Mouse (Mus musculus) cerebellum, adult 2 months (tissue): ENCODE measurements around the gene Arid4a. TPM values are rescaled to one million over a fixed set of nuclear protein-coding genes. Genes with fewer than 3 reads are reported as not detected.

Source experiments
- DNase-seq, 2 experiments: peaks; one replicate each; pipeline ENCODE4 v3.0.0; 2021
- H3K27ac ChIP-seq: fragments of 200-500 bp; 2 replicates; pipeline ENCODE4 v1.5.1; 2012; ENCODE audit warnings: low read length, control low read depth, inconsistent platforms; ENCODE audit not compliant: insufficient read depth
- H3K27me3 ChIP-seq: fragments of 200-500 bp; 2 replicates; pipeline ENCODE4 v1.6.1; 2012; ENCODE audit warnings: inconsistent platforms, mild to moderate bottlenecking, low read length, moderate library complexity; ENCODE audit not compliant: control insufficient read depth, insufficient read depth
- H3K4me1 ChIP-seq: fragments of 200-500 bp; 2 replicates; pipeline ENCODE4 v1.6.1; 2011; ENCODE audit warnings: low read length; ENCODE audit not compliant: control insufficient read depth, insufficient read depth
- H3K4me3 ChIP-seq: fragments of 200-500 bp; replicated peaks from 2 replicates; pipeline ENCODE3; 2011; ENCODE audit warnings: mild to moderate bottlenecking, low read depth, low read length, control low read depth; ENCODE audit not compliant: insufficient read depth
- CTCF ChIP-seq: fragments of 200-500 bp; IDR thresholded peaks from 2 replicates; pipeline ENCODE4 v1.5.1; 2011; ENCODE audit warnings: low read depth, mild to moderate bottlenecking, control low read depth, low read length, moderate library complexity, borderline replicate concordance; ENCODE audit not compliant: insufficient read depth
- POLR2A ChIP-seq: fragments of 200-500 bp; IDR thresholded peaks from 2 replicates; pipeline ENCODE4 v1.6.1; 2011; ENCODE audit warnings: low read length, control low read depth, borderline replicate concordance; ENCODE audit not compliant: insufficient read depth
- WGBS: fragments of 180-500 bp; shearing (Covaris S2); methylation state at CpG from one replicate; pipeline ENCODE4 v1.1.7; 2018; 5-methylcytosine and 5-hydroxymethylcytosine counted together
- polyA plus RNA-seq: library from polyadenylated mRNA; depleted of rRNA; stranded (reverse); fragments of >200 nt; gene quantifications from 2 replicates; pipeline ENCODE4 v1.2.3, GENCODE M21; 2012; rRNA removed

Arid4a gene
- polyA plus RNA-seq, 1 experiment: 18.5 TPM

DNA sequence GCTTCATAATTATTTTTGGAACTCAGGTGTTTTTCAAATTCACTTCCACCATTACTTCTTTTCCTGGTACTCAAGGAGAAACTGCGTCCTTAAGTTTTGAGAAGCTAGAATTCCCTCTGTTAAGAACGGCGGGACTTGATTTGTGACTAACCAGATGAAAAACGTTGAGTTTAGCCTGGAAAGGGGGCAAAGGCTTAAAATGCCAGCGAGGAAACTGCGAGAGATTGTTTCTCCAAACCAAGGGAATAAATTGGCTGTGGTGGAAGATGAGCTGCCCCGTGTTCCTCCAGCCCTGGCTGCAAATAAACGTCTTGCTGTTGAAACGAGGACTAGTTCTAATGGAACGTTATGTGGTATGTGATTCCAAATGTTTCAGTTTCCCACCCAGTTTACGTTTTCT lies 121.9 kb downstream of the Arid4a start:
- Histone ChIP-seq H3K27me3 (no peaks in the 10 kb centered on the region), H3K4me1 (no peaks in the 10 kb centered on the region), H3K27ac (no peak overlapping the region), H3K4me3 (peak overlapping the region; percentile 96)
- no peak for TF ChIP-seq POLR2A
- TF ChIP-seq CTCF: no peak
- no peak for DNase-seq
- 1% methylated on average over 11 of the region's 11 CpGs for WGBS

GRCm38 (mm10) chr12:71139258-71139828 lies 123.6 kb downstream of the Arid4a start:
- no peak for TF ChIP-seq POLR2A
- no peak for TF ChIP-seq CTCF
- H3K27ac ChIP-seq: no peak overlapping the region
- 74% methylated on average over 5 of the region's 5 CpGs for whole genome bisulfite sequencing
- H3K27me3 ChIP-seq: no peaks in the 10 kb centered on the region
- DNase-seq: no peak
- H3K4me1 ChIP-seq: no peaks in the 10 kb centered on the region
- H3K4me3 ChIP-seq: no peak overlapping the region

DNA sequence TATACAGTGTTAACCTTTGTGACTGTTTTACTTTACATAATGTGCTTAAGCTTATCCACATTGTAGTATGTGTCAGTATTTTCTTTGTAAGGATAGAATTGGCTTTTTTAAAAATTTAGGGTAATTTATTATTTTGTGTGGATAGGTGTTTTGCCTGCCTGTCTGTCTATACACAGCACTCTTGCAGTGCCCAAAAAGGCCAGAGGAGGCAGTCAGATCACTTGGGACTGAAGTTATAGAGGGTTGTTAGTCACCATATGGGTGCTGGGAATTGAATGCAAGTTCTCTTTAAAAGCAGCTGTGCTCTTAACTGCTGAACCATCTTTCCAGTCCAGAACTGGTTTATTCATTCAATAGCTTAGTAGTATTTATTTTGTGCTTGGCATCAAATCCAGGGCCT lies 125.4 kb downstream of the Arid4a start:
- H3K27ac ChIP-seq: no peak overlapping the region
- DNase-seq: no peak
- H3K4me1 ChIP-seq: no peaks in the 10 kb centered on the region
- no peak for TF ChIP-seq POLR2A
- no peak for TF ChIP-seq CTCF
- H3K4me3 ChIP-seq: no peak overlapping the region
- no peaks in the 10 kb centered on the region for H3K27me3 ChIP-seq

GRCm38 (mm10) chr12:71147641-71148040 lies 131.9 kb downstream of the Arid4a start:
- Histone ChIP-seq H3K4me3 (no peak overlapping the region), H3K4me1 (no peaks in the 10 kb centered on the region), H3K27ac (no peak overlapping the region), H3K27me3 (no peaks in the 10 kb centered on the region)
- TF ChIP-seq CTCF (peak; percentile 49; the same call in 1 of the 2 replicates), POLR2A (no peak)
- WGBS: 88% methylated on average over 3 of the region's 3 CpGs
- peak; percentile 50 for DNase-seq

Other genes with a start within 250 kb of the Arid4a start
- 11.2 and 14.2 TPM in 2 replicates for gene Frmd6, start 190.5 kb upstream of the Arid4a start, polyA plus RNA-seq
- 108 and 110 TPM in 2 replicates for gene Actr10, start 78.1 kb upstream of the Arid4a start, polyA plus RNA-seq
- 177 and 184 TPM in 2 replicates for gene Psma3, start 41.4 kb upstream of the Arid4a start, polyA plus RNA-seq
- not detected in 2 replicates for gene Tomm20l, start 95.4 kb downstream of the Arid4a start, polyA plus RNA-seq
- 76.6 and 78.0 TPM in 2 replicates for gene Timm9, start 120.7 kb downstream of the Arid4a start, polyA plus RNA-seq
- 6.5 and 6.8 TPM in 2 replicates for gene 2700049A03Rik, start 120.9 kb downstream of the Arid4a start, polyA plus RNA-seq